Mouse (Mus musculus): Measurements from ENCODE around the gene Supt5.

The Supt5 gene

DNA sequence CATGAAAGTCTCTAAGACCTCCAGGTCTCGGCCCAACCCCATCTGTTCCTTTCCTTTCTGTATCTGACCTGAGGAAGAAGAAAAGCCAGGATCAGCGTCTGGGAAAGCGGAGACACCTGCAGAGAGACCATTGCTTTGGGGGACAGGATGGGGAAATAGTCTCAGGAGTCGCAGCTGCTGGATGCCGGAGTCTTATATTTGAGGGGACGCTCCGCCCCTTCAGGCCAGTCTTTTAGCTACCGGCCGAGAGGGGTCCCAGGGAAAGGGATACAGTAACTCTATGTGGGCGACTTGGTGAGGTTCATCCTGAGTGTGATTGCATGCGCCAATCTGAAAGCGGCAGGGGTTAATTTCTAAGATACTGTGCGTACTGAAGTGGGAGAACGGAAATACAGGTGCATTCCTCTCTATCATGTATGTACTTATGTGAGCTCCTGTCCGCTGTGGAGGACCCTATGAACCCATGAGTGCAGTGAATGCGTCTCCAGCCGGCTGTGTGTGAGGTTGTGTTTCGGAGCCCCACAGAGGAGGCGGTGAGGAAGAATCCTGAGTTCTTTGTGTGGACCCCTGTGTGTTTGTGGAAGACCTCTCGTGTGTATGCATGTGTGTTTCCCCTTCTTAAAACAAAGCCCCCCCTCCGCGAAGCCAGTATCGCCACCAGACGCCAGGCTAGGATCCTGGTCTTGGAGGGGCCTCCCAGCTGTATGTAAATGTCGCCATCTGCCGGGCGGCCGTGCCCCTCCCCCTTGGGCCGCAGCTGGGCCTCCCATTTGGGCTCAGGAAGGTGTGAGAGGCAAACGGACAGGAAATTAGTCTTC lies 36.7 kb downstream of the Supt5 start, which contains the start of gene Dll3:
Gene Dll3 (minus strand): TSS at position 623 of the 818 bp plus-strand sequence.
- in situ Hi-C loops (cut with MboI): no loop called here

GRCm38 (mm10) chr7:28298837-28299625 lies 39.5 kb downstream of the Supt5 start:
- in situ Hi-C loops (cut with MboI): no loop called here

DNA sequence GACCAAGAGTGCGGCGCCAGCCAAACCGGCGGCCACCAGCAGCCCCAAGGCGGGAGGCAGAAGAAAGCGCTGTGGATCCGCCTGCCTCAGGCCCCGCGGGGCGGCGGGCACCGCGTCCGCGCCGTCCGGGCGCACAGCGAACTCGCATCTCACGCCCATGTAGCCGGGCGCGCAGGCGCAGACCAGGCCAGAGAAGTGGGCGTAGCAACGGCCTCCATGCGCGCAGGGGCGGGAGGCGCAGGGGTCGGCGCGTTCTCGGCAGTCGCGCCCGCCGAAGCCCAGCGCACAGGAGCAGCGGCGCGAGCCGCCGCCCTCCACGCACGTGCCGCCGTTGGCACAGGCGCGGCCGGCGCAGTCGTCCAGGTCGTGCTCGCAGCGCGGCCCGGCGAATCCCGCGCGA lies 44.1 kb downstream of the Supt5 start:
- in situ Hi-C loops (cut with MboI): no loop called here

GRCm38 (mm10) chr7:28290638-28291590 lies 47.6 kb downstream of the Supt5 start, which contains the start of gene Selenov:
Selenov (minus strand) TSS chr7:28291186.
- in situ Hi-C loops (cut with MboI): no loop called here

DNA sequence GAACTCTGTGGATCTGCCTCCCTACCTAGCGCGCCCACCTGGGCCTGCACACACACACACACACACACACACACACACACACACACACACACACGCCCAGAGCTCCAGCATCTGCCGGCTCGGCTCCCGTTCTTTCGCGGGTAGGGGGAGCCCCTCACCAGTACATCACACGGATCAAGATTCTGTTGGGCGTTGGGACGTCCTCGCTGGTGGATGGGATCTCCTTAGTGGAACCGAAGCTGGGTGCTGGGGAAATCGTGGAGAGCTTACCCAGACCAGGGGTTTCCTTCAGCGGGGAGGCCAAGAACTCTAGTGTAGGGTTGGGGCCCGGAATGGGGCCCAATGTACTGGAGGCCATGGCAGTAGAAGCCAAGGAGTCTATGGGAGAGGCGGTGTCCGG lies 48.4 kb downstream of the Supt5 start:
- in situ Hi-C loops (cut with MboI): no loop called here

GRCm38 (mm10) chr7:28280630-28281029 lies 57.9 kb downstream of the Supt5 start:
- in situ Hi-C loops (cut with MboI): no loop called here

GRCm38 (mm10) chr7:28278279-28278652 lies 60.3 kb downstream of the Supt5 start:
- in situ Hi-C loops (cut with MboI): no loop called here

GRCm38 (mm10) chr7:28277615-28278278 lies 60.8 kb downstream of the Supt5 start, which contains the start of gene Eid2b:
Eid2b (plus strand) TSS chr7:28277739.
- in situ Hi-C loops (cut with MboI): no loop called here

DNA sequence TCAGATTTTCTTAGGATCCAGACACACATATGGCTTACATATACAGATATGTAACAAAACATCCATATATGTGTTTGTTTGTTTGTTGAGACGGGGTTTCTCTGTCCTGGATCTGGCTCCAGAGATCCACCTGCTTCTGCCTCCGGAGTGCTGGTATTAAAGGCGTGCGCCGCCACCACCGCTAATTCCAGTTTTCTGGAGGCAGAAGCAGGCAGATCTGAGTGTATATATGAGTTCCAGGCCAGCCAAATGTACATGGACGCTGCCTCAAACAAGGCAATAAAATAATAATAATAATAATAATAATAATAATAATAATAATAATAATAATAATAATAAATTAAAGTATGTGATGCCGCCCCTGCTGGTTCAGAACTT lies 61.3 kb downstream of the Supt5 start:
- in situ Hi-C loops (cut with MboI): no loop called here

DNA sequence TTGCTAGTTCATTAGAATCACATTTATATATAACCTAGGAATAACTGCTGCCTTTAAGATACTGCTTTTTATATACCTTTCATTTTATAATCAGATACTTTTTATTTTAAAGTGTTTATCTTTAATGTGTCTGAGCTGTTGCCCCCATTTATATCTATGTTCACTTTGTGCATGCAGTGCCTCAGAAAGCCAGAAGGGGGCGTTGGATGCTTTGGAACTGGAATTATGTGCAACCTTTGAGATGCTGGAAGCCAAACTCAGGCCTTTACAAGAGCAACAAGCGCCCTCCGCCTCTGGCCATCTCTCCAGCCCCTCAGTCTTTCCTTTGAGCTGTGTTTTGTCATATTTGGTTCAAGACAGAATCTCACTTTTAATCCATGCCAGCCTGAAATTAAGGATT lies 66.8 kb downstream of the Supt5 start:
- in situ Hi-C loops (cut with MboI): no loop called here

DNA sequence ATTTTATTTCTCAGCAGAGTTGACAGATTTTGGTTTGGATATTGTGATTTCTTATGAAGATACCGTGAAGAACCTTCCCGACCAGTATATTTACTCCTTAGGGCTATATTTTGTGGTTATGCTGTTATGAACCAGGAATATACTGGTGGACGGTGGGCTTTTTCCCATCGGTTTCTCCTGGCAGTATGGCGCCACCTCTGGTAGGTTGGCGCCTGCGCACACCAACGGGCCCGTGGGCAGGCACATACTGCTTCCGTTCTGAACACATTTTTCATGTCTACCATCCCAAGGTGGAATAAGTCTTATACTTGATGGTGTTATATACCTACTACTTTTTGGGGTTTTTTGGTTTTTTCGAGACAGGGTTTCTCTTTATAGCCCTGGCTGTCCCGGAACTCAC lies 69.2 kb downstream of the Supt5 start:
- in situ Hi-C loops (cut with MboI): no loop called here

DNA sequence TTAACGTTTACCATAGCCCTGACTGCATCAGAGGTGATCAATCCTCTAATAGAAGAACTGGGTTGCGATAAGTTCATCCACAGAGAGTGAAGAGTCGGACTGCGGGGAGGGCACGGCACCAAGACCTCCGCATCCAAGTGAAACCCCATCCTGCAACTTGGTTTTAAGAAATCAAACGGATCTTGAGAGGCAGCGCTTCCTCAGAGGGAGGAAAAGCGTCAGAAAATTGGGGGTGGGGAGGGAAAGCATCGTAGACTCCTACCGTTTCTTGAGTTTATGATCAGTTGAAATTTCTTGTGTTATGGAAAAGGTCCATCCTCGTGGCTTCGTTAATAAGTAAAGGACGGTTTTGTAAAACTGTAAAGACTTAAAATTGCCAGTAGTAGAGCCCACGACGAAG lies 70.0 kb downstream of the Supt5 start:
- in situ Hi-C loops (cut with MboI): no loop called here

GRCm38 (mm10) chr7:28268042-28268531 lies 70.5 kb downstream of the Supt5 start:
- in situ Hi-C loops (cut with MboI): no loop called here

DNA sequence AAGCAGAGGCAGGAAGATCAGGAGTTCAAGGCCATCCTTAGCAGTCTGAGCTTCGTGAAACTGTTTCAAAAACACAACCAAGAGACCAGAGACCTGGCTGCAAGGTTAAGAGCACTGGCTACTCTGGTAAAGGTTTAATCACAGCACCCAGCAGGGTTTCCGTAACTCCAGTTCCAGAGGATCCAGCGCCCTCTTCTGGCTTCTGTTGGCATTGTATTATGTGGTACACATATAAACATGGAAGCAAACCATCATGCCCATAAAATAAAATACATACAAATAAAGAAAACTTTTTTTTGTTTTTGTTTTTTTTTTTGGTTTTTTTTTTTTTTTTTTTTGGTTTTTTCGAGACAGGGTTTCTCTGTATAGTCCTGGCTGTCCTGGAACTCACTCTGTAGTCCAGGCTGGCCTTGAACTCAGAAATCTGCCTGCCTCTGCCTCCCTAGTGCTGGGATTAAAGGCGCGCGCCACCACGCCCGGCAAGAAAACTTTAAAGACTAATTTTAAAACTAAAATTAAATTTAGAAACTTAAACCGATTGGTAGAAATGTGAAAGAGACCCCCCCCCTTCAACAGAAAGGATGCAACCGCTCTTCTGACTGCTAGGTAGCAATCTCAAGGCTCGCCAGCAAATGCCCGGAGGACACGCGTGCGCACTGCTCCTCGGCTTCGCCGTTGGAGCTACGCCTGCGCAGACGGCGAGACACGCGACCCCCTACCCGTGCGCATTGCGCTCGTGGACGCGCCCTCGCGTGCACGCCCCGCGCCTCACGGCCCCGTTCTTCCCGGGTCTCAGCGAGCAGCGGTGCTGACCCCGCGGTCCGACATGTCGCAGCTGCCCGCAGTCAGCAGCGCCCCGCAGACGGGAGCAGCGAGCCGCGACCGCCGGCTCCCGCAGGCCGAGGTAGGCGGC lies 71.2 kb downstream of the Supt5 start, which contains the start of gene Eid2:
Gene Eid2 (plus strand): TSS at position 753 of the 913 bp plus-strand sequence.
- in situ Hi-C loops (cut with MboI): no loop called here

DNA sequence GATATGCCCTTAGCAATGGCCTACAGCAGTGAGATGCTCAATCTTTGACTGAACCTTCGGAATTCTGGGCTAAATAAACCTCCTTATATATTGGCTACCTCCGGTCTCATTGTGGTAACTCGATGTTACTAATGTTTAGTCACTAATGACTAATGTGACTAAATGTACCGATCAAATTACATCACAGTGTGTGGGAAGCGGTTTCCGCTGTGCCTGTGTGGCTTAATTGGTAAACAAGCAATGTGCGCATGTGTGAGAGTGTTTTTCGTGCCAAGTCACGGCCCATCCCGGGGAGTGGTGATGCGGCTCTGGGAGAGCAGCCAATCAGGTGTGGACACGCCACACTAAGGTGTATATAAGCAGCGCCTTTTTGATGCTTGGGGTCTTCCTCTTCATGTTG lies 73.2 kb downstream of the Supt5 start:
- in situ Hi-C loops (cut with MboI): no loop called here
